Mouse (Mus musculus): ENCODE results near the gene Zfp366.

Zfp366 gene

DNA sequence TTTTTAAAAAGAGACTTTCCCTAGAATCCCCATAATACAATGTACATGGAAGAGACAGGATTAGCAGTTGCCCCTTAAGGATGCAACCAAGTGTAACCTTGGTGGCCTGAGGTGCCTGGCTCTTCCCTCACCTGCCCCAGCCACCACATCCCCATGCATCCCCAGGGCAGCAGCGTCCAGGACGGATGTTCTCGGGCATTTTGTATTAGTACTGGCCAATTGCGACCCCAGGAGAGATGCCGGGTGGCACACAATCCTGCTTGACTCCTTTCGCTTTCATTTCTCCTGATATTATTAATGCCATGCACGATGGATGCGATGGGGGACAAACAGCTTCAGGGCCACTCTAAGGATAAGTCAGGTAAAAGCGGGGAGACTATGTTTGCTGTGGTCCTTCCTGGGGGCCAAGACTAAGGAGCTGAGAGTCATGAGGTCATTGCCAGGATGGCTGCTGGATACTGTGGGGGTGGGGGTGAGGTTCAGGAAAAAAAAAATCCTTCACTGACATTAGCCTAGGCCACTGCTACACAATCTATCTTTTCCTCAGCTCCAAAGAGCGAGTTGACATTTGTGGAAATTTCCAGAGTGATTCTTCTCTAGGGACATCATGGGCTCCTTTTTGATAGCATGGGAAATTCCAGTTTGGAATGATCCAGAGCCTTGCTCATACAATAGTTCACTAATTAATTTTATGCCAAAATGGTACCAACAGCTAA is 1.7 kb downstream of the Zfp366 start:
- no peak for DNase-seq (ENCODE audit: low spot score in 2 of 2)

DNA sequence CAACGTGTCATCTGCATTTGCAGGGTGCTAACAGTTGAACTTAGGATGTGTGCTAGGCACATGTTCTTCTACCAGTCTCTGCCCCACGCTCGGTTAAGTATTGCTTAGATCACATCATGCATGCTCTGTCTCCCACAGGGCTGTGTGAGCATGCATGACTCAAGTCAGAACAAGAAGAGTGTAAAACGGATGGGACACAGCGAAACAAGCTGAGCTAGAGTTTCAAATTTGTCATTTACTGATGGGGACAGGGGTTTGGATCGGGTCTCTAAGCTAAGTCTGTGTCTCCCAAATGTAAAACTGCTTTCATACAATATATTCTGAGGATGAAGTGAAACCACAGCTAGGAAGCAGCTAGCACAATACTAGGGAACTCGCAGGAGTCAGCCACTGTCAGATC is 2.2 kb downstream of the Zfp366 start:
- no peak for DNase-seq (ENCODE audit: low spot score in 2 of 2)

- no peak for DNase-seq (ENCODE audit: low spot score in 2 of 2)
Measured at GRCm38 (mm10) chr13:99187456-99187855, 2.8 kb downstream of the Zfp366 start.

- no peak for DNase-seq (ENCODE audit: low spot score in 2 of 2)
Measured at GRCm38 (mm10) chr13:99188625-99189024, 4.0 kb downstream of the Zfp366 start.

DNA sequence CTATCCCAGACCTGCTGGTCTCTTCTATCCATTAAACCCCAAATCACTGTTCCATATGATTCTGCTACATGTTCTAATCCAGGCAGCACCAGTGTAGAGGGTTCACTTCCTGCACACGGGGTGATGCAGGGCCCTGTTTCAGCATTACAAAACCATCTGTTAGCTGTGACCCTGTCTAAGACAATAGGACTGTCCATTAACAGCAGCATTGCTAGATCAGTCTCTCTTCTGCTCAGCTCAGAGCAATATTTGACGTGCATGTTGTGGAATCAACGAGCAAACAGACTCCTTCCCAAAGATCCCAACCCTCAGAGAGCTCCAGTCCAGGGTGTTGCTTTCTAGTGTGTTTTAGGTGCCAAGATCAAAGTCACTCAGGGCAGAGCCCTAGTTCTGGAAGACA is 5.0 kb downstream of the Zfp366 start:
- DNase-seq (ENCODE audit: low spot score in 2 of 2) = no peak

DNA sequence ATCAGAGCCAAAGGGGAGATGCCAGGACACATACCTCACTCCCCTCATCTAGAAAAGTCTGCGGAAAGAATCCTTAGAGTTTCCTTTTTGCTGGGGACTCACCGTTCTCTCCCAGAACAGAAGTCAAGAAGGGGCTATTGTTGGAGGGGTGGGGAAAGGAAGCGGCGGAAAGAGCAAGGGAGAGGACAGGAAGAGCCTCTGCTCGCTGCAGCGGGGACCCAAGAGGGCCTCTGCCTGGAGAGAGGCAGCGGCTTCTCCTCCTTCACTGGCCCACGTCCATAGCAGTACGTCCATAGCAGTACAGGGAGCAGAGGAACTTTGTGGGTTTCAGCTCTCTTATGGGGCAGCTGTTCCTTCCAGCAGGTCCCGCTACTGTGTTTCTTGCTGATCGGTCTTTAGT is 5.8 kb downstream of the Zfp366 start:
- DNase-seq (ENCODE audit: low spot score in 2 of 2) = no peak

- no peak for DNase-seq (ENCODE audit: low spot score in 2 of 2)
Measured at GRCm38 (mm10) chr13:99191063-99191462, 6.4 kb downstream of the Zfp366 start.

DNA sequence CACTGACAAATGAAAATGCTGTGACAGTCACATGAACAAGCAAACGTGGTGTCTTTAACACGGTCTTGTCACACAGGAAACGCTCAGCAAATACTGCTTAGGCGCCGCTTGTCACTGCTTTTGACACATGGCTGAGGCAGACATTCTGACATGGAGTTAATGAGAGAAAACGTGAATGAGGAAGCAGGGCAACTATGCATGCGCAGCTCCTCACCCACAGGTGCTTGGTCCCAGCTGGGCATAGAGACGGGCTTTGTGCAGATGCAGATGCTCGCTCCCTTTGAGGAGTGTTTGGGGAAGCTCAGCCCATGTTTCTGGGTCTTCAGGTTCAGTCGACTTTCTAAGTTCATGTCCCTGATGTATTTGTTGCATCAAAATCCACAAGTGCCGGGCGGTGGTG is 11.7 kb downstream of the Zfp366 start:
- DNase-seq (ENCODE audit: low spot score in 2 of 2) = peak in 1 of 2 experiments; percentile 20

DNA sequence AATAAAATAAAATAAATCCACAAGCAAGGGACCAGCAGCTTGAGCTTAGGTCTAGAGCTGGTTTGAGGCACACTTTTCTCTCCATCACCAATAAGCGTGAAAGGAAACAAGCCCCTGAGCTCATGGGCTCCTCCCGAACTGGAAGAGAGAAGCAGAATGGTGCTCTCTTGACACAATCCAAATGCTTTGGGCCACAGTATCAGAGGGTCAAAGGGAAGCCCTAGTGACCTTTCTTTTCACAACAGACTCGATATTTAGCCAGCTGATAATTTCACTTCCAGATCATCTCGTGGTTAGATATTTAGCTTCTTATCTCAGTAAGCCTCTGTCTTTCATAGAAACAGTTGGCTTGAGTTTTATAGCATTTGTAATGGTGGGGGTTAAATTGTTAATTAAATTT is 12.2 kb downstream of the Zfp366 start:
- DNase-seq (ENCODE audit: low spot score in 2 of 2) = no peak

DNA sequence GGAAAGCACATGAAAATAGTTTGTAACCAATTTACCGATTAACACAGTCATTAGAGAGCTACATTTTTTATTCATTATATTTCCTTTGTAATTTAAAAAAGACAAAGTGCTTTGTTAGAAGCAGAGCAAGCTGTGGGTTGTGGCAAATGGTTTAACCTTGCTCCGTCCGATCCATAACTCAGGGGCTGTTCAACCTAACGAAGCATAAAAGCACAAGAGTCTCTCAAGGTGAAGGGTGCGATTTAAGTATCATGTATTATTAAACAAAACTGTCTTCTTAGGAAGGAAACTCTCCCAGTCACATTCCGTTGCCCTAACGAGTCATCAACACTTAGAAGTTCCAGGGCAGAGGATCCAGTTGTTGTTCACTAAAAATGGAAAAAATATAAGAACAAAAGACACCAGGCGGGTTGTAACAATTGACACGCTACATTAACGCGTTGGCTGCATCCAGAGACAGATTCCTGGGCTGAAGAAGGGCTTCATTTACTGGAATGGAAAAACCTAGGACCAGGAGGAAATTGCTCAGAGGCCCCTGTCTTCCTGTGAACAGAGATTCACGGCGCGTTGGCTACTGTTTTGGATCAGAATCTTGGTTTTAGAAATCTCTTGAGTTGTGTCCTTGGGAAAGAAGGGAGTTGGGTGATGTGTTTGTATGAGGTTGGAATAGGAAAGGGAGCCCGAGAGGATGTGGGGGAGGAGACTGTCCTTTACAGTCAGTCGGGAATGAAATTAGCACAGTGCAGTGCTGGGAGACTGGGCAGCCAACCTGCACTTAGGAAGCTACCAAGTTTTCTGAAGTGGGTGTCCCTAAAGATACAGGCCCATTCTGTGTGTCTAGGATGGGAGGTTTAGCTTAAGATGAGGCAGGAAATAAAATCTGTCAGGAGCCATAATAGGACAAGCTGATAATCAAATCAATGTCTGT is 17.3 kb downstream of the Zfp366 start:
- DNase-seq (ENCODE audit: low spot score in 2 of 2) = no peak

GRCm38 (mm10) chr13:99207214-99207613 is 22.6 kb downstream of the Zfp366 start:
- no peak for DNase-seq (ENCODE audit: low spot score in 2 of 2)

GRCm38 (mm10) chr13:99209859-99210258 is 25.2 kb downstream of the Zfp366 start:
- no peak for DNase-seq (ENCODE audit: low spot score in 2 of 2)

- DNase-seq (ENCODE audit: low spot score in 2 of 2) = no peak
Measured at GRCm38 (mm10) chr13:99210837-99211236, 26.2 kb downstream of the Zfp366 start.

- DNase-seq (ENCODE audit: low spot score in 2 of 2) = no peak
Measured at GRCm38 (mm10) chr13:99212976-99213375, 28.4 kb downstream of the Zfp366 start.

DNA sequence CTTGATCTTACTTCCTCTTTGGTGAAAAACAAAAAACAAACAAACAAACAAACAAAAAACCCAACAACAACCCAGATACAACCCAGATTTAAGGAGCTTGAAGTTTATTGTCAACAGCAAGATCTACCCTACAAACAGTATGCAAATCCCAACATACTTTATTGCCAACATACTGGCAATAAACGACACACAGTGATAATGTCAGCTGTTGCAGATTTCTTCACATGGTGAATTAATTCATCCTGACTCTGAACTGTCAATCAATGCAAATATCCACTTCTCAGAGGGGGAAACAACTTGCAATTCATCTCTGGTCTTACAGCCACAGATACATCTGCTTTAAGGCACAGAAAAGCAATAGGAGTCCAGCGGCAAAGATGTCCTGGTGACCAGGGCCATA is 31.4 kb downstream of the Zfp366 start:
- DNase-seq (ENCODE audit: low spot score in 2 of 2) = no peak

- DNase-seq (ENCODE audit: low spot score in 2 of 2) = no peak
Measured at GRCm38 (mm10) chr13:99217984-99218383, 33.4 kb downstream of the Zfp366 start.

GRCm38 (mm10) chr13:99219586-99219985 is 35.0 kb downstream of the Zfp366 start:
- DNase-seq (ENCODE audit: low spot score in 2 of 2) = no peak

DNA sequence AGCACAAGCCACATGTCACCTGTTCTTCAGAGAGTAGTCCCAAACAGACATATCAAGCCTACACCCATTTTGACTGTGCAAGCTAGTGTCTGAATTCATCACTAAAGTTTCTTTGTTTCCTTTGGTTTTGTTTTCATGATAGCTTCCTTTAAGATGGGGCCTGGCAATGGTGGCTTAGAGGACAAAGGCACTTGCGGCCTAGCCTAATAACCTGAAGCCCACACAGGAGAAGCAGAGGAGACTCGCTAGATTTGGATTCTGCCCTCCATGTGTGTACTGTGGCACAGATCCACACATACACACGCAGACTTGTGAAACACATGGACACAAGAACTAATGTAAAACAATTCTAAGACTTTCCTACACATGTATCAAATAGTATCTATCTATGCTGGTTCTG is 37.4 kb downstream of the Zfp366 start:
- DNase-seq (ENCODE audit: low spot score in 2 of 2) = no peak

DNA sequence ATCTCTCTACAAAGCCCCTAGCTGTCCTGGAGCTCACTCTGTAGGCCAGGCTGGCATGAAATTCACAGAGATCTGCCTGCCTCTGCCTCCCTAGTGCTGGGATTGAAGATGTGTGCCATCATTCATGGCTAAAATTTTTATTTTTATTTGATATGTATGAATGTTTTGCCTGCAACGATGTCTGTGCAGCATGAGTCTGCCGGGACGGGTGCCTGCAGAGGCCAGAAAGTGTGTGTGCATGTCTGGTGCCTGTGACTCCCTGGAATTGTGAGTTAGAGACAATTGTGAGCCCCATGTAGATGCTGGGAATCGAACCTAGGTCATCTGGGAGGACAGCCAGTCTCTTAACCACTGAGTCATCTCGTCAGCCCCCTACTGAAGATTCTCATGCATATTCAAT is 37.9 kb downstream of the Zfp366 start:
- no peak for DNase-seq (ENCODE audit: low spot score in 2 of 2)

- DNase-seq (ENCODE audit: low spot score in 2 of 2) = no peak
Measured at GRCm38 (mm10) chr13:99223321-99223884, 38.8 kb downstream of the Zfp366 start.

- no peak for DNase-seq (ENCODE audit: low spot score in 2 of 2)
Measured at GRCm38 (mm10) chr13:99223917-99224316, 39.3 kb downstream of the Zfp366 start.

DNA sequence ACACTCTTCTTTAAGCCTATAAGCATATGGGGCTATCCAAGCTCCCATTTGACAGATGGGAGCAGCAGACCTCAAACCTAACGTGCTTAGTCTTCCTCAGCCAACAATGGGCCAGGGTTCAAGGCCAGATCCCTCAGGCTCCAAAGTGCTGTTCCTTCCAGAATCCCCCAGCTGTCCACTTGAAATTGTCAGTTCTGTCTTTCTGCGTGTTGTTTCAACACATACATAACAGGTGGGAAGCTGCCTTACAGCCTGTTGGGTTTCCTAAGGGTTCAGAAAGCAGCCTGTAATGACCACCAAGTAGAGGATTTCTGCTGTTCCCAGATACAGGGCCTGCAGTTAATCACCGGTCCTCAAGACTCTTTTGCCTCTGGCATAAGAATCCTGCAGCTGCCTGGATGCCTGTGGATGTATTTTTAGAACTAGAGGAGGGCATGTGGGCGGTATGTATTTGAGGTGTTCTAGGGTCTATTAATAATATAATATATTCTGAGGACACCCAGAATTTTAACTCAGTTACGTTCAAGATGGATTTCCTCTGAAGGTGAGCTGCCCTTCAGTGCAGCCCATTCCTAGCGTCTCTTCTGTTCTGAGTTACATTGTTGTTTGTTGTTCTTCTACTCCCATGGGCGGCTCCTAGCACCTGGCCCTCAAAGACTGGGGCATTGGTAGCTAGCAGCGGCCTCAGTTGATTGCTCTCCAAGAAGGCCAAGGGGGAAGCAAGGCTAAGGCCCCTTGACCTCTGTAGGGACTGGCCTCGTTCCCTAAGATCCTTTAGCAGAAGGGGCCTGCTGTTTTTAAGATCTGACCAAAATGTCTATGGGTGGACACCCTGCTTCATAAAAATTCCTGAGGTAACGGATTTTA is 41.0 kb downstream of the Zfp366 start:
- DNase-seq (ENCODE audit: low spot score in 2 of 2) = no peak
